Mouse (Mus musculus) C2C12 (cell line): ENCODE results near the gene Gm28035.

Source experiments
- CEBPB ChIP-seq: IDR thresholded peaks from one replicate; pipeline ENCODE4 v1.6.1; 2011; ENCODE audit warnings: low read depth, mild to moderate bottlenecking, control low read depth, moderate library complexity
- CTCF ChIP-seq: IDR thresholded peaks from one replicate; pipeline ENCODE4 v1.5.1; 2011; ENCODE audit not compliant: control insufficient read depth, insufficient read depth, insufficient read length
- MYOD1 ChIP-seq: IDR thresholded peaks from one replicate; pipeline ENCODE4 v1.6.1; 2011; ENCODE audit warnings: low read depth; ENCODE audit not compliant: control insufficient read depth, insufficient read length
- MYOG ChIP-seq: IDR thresholded peaks from one replicate; pipeline ENCODE4 v1.6.1; 2011; ENCODE audit not compliant: control insufficient read depth, insufficient read length; ENCODE audit errors: extremely low read depth
- USF1 ChIP-seq: IDR thresholded peaks from one replicate; pipeline ENCODE4 v1.6.1; 2011; ENCODE audit warnings: low read depth, mild to moderate bottlenecking, control low read depth, moderate library complexity

- no peak for TF ChIP-seq CTCF
- no peak for TF ChIP-seq USF1
- no peak for TF ChIP-seq CEBPB
- no peak for TF ChIP-seq MYOG
- no peak for TF ChIP-seq MYOD1
Measured at GRCm38 (mm10) chr2:30243391-30243790, 3.0 kb downstream of the Gm28035 start.
